Mouse (Mus musculus) macrophage (primary cell): Measurements from ENCODE around the gene 2410131K14Rik. TPM values are rescaled to one million over a fixed set of nuclear protein-coding genes. Genes with fewer than 3 reads are reported as not detected.

Experiments
- H3K27ac ChIP-seq: fragments of 350-480 bp; formaldehyde crosslinking; 2 replicates; pipeline ENCODE4 v1.9.0; 2021
- H3K36me3 ChIP-seq: fragments of 350-480 bp; formaldehyde crosslinking; 2 replicates; pipeline ENCODE4 v1.9.0; 2021; ENCODE audit errors: inconsistent target
- H3K4me3 ChIP-seq: fragments of 350-480 bp; formaldehyde crosslinking; 2 replicates; pipeline ENCODE4 v1.9.0; 2021; ENCODE audit errors: inconsistent target
- H3K79me2 ChIP-seq: fragments of 350-480 bp; formaldehyde crosslinking; 2 replicates; pipeline ENCODE4 v1.9.0; 2021; ENCODE audit errors: inconsistent target
- WGBS: methylation state at CpG from one replicate; pipeline ENCODE4 v1.1.7; 2026; ENCODE audit warnings: inconsistent platforms; ENCODE audit not compliant: missing documents; 5-methylcytosine and 5-hydroxymethylcytosine counted together
- polyA plus RNA-seq: library from polyadenylated mRNA; stranded (reverse); fragments of 250-400 nt; gene quantifications from 3 replicates; pipeline ENCODE4 v1.2.4, GENCODE M21; 2018; ENCODE audit warnings: inconsistent platforms
- total RNA-seq, 78 experiments: library from RNA; depleted of rRNA; stranded (reverse); fragments of 250-400 nt; gene quantifications; 1 replicate in 9 of 78; 2 replicates in 24 of 78; 3 replicates in 43 of 78; 4 replicates in 2 of 78; pipeline ENCODE4 v1.2.4; 2018; ENCODE audit warnings: inconsistent platforms in 56 of 78

2410131K14Rik gene
- 1 to 10 TPM; 1.2 to 7.8 (median 3.6) TPM for total RNA-seq (2018; cell fraction: chromatin; rRNA removed)
- 1 to 10 TPM; 2.0 to 9.2 (median 6.2) TPM for total RNA-seq (2018; cell fraction: cytosol; rRNA removed)
- total RNA-seq (2018; cell fraction: nucleus; rRNA removed): 10 to 100 TPM in 4 of 26 experiments, 1 to 10 TPM in 22; 1.6 to 11.4 (median 6.6) TPM
- polyA plus RNA-seq: 4.2 to 5.3 TPM (median 4.9 TPM) in 3 replicates

- H3K4me3 ChIP-seq: peak within 1 kb of the TSS; percentile 87
- WGBS: under 1% methylated on average over 68 of the region's 68 CpGs
- H3K27ac ChIP-seq: no peak within 1 kb of the TSS; the same call in 1 of the 2 replicates
- H3K36me3 ChIP-seq: no peaks in the 10 kb centered on the region
- peaks cover 11% of the 10 kb centered on the region; the same call in 1 of the 2 replicates for H3K79me2 ChIP-seq
Measured at GRCm38 (mm10) chr5:118244606-118245443, at the start of gene 2410131K14Rik, which contains the start of gene Rnft2. TSS of gene 2410131K14Rik (plus strand) at chr5:118245227. TSS of gene Rnft2 (minus strand) at chr5:118245116.

- no peaks in the 10 kb centered on the region for H3K36me3 ChIP-seq
- no peaks in the 10 kb centered on the region for H3K79me2 ChIP-seq
- H3K27ac ChIP-seq: no peak overlapping the region
- WGBS: 71% methylated on average over 12 of the region's 13 CpGs
- H3K4me3 ChIP-seq: no peak overlapping the region
Measured at GRCm38 (mm10) chr5:118197421-118197820, 47.6 kb upstream of the 2410131K14Rik start.

- no peaks in the 10 kb centered on the region for H3K79me2 ChIP-seq
- H3K27ac ChIP-seq: no peak overlapping the region
- 84% methylated on average over 5 of the region's 5 CpGs for WGBS
- no peaks in the 10 kb centered on the region for H3K36me3 ChIP-seq
- H3K4me3 ChIP-seq: no peak overlapping the region
Measured at GRCm38 (mm10) chr5:118199670-118200069, 45.4 kb upstream of the 2410131K14Rik start.

GRCm38 (mm10) chr5:118204675-118205440 is 40.2 kb upstream of the 2410131K14Rik start:
- Histone ChIP-seq H3K79me2 (no peaks in the 10 kb centered on the region), H3K4me3 (no peak overlapping the region), H3K36me3 (no peaks in the 10 kb centered on the region), H3K27ac (no peak overlapping the region)
- WGBS: 45% methylated on average over 16 of the region's 16 CpGs

- H3K4me3 ChIP-seq: no peak overlapping the region
- WGBS: 85% methylated on average over 8 of the region's 8 CpGs
- H3K27ac ChIP-seq: no peak overlapping the region
- H3K79me2 ChIP-seq: no peaks in the 10 kb centered on the region
- H3K36me3 ChIP-seq: no peaks in the 10 kb centered on the region
Measured at GRCm38 (mm10) chr5:118205852-118206251, 39.2 kb upstream of the 2410131K14Rik start.

GRCm38 (mm10) chr5:118214012-118214411 is 31.0 kb upstream of the 2410131K14Rik start:
- no peaks in the 10 kb centered on the region for H3K36me3 ChIP-seq
- H3K4me3 ChIP-seq: no peak overlapping the region
- H3K79me2 ChIP-seq: no peaks in the 10 kb centered on the region
- H3K27ac ChIP-seq: no peak overlapping the region
- 36% methylated on average over 5 of the region's 5 CpGs for WGBS

GRCm38 (mm10) chr5:118214418-118215154 is 30.4 kb upstream of the 2410131K14Rik start:
- no peak overlapping the region for H3K27ac ChIP-seq
- no peaks in the 10 kb centered on the region for H3K36me3 ChIP-seq
- WGBS: 10% methylated on average over 23 of the region's 24 CpGs
- H3K79me2 ChIP-seq: no peaks in the 10 kb centered on the region
- no peak overlapping the region for H3K4me3 ChIP-seq

GRCm38 (mm10) chr5:118217410-118217809 is 27.6 kb upstream of the 2410131K14Rik start:
- H3K4me3 ChIP-seq: no peak overlapping the region
- no peaks in the 10 kb centered on the region for H3K79me2 ChIP-seq
- H3K27ac ChIP-seq: no peak overlapping the region
- no peaks in the 10 kb centered on the region for H3K36me3 ChIP-seq
- WGBS: 87% methylated on average over 5 of the region's 6 CpGs

- WGBS: 71% methylated on average over 9 of the region's 9 CpGs
- H3K4me3 ChIP-seq: no peak overlapping the region
- H3K79me2 ChIP-seq: no peaks in the 10 kb centered on the region
- H3K27ac ChIP-seq: no peak overlapping the region
- no peaks in the 10 kb centered on the region for H3K36me3 ChIP-seq
Measured at GRCm38 (mm10) chr5:118223142-118223757, 21.8 kb upstream of the 2410131K14Rik start.

GRCm38 (mm10) chr5:118230071-118230611 is 14.9 kb upstream of the 2410131K14Rik start:
- Histone ChIP-seq H3K4me3 (no peak overlapping the region), H3K79me2 (no peaks in the 10 kb centered on the region), H3K27ac (no peak overlapping the region), H3K36me3 (no peaks in the 10 kb centered on the region)
- 96% methylated on average over 13 of the region's 13 CpGs for WGBS

GRCm38 (mm10) chr5:118236891-118237290 is 8.1 kb upstream of the 2410131K14Rik start:
- Histone ChIP-seq H3K36me3 (no peaks in the 10 kb centered on the region), H3K4me3 (no peak overlapping the region), H3K27ac (no peak overlapping the region), H3K79me2 (no peaks in the 10 kb centered on the region)
- 86% methylated on average over 12 of the region's 12 CpGs for WGBS

GRCm38 (mm10) chr5:118239671-118240070 is 5.4 kb upstream of the 2410131K14Rik start:
- Histone ChIP-seq H3K27ac (no peak overlapping the region), H3K79me2 (no peaks in the 10 kb centered on the region), H3K36me3 (no peaks in the 10 kb centered on the region), H3K4me3 (no peak overlapping the region)
- WGBS: 91% methylated on average over 12 of the region's 12 CpGs

GRCm38 (mm10) chr5:118245606-118246308 is 730 bp downstream of the 2410131K14Rik start:
- WGBS: 22% methylated on average over 15 of the region's 15 CpGs
- Histone ChIP-seq H3K4me3 (peak overlapping the region; percentile 87), H3K27ac (no peak overlapping the region; the same call in 1 of the 2 replicates), H3K79me2 (peaks cover 11% of the 10 kb centered on the region; the same call in 1 of the 2 replicates), H3K36me3 (no peaks in the 10 kb centered on the region)
